Mouse (Mus musculus) lung, postnatal 10 days (tissue): ENCODE results near the gene Mylk.

Source experiments
- DNase-seq: peaks from one replicate; pipeline ENCODE4 v3.0.0; 2021

The Mylk gene

DNA sequence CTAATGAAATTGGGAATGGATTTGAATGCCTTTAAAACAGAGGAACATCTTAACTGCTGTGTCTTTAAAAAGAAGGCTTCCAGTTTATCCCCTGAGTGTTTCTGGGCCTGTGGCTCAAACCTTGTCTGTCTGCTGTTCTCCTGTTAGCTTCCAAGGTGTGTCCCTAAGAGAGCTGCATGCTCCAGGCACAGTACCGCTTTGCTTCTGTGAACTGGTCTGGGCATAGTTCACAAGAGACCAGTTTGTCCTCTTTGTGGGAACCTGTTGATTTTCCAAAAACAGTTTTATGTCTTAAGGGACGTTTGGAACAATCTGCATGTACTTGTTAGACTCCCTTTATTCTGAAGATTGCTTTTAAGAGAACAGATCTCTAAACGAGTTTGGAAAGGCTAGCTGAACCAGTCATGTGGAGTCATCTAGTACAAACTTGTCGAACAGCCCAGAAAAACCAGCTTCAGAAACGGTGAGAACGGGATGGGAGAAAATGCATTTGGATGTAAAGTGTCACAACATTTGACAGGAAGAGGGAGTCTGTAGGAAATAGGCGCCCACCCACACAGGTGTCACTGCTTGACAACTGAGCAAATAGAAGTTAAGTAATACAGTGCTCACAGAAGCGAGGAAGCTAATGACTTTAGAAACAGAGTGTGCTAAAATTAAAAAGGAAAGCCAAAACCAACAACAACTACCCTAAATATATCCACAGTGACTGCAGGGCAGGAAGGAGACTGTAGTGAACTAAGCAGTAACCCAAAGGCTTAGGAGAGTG is 289.0 kb downstream of the Mylk start:
- no peak for DNase-seq

GRCm38 (mm10) chr16:35034971-35035370 is 290.0 kb downstream of the Mylk start:
- no peak for DNase-seq

DNA sequence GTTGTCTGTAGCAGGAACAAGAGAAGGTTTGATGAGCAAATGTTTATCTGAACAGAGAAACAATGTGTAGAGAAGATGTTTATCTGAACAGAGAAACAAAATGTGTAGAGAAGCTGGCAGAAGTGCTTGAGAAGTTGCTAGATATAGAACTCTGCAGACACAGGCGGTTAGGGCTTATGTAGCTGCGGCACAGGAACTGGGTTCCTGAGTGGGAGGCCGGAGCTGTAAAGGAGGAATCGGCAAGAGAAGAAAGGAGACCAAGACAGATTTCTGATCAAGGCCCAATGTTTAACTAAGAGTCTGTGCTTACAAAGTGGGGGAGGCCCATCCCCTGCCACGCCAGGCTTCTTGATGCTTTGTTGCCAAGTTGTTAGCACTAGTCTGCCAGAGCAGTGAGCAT is 291.7 kb downstream of the Mylk start:
- no peak for DNase-seq

DNA sequence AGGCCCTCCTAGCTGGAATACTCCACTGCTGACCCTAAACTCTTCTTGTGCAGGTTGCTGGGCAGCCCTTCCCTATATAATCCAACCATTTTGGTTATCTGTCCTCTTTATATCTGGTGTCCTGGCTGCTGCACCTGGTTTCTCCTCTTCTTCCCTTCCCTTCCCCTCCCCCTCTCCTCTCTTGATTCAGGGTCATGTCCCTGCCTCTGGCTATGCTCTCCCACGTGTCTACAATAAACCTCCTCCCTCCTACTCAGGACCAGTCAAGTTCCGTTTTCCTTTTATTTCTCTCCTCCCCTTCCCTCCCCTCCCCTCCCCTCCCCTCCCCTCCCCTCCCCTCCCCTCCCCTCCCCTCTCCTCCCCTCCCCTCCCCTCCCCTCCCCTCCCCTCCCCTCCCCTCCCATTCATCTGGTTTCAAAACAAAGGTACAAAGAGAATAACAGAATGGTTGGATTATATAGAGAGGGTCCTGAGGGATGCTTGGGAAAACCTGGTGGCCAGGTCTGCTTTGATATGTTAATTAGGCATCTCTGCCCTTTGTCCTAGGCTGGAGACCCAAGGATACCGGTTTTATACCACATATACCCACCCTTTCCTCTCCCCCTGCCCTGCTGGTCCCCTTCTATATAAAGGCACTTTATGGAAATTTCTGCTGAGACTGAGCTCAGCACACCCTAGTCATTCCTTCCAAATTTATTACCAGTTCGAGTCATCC is 293.5 kb downstream of the Mylk start:
- DNase-seq, result no peak

DNA sequence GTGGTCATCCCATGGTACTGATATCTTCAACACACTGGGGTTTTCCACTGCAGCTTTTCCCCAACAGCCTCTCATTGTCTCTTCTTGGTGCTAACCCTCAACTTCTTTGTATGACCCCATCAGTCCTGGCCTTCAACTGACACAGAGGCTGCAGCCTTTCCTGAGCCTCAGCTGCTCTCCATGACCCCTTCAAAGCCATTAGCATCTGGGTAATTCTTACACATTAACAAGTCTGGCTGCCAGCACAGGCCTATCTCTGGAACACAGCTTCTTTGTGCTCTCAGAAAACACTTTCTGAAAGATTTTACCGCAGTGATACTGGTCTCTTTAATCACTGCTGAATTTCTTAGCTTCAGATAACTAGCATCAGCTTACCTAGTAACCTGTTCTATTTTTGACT is 295.1 kb downstream of the Mylk start:
- DNase-seq, result no peak

DNA sequence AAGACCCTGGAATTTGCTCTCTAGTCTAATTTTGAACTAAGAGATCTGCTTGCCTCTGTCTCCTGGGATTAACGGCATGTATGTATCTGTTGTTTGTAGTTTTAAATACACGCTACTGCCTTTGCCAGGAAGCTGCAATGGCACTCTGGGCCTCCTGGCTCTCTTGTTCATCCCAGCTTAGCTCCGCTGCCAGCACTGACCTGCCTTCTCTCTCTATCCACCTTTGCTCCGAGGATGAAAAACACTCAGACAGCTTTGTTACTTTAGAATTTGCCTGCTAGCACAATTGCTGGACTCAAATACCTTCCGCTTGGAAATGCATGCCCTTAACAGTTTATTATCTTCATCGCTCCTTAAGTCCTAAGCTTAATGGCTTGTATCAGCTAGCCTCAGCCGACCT is 296.0 kb downstream of the Mylk start:
- no peak for DNase-seq

DNA sequence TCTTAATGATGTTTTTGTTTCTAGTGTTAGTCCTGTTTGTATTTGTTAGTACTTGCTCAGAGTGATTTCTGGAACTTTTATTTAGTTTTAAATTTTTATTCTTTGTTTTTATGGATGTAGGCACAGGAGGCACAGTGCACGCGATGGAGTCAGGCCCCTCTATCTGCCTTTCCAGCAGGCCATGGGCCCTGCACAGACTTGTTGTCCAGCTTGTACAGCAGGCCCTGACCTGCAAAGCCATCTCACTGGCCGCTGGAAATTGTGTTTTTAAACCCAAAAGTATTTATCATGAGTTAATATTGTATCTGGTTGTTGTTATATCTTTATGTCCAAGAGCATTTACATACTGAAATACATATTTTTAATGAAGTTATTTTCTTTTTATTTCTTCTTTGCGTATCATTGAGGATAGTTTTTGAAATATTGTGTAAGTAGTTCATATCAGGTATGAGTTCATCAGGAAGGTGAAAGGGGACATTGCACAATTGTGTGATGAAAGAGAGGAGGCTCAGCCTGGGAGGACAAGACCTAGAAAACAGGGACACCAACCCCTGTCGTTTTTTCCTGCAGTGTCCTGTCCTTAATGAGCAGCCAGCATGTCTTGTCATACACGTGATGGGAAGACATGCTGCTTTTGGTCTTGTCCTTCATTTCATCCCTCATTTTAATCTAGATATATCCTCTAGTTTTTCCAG is 301.2 kb downstream of the Mylk start:
- DNase-seq, result no peak

GRCm38 (mm10) chr16:35047272-35047969 is 302.4 kb downstream of the Mylk start:
- no peak for DNase-seq

DNA sequence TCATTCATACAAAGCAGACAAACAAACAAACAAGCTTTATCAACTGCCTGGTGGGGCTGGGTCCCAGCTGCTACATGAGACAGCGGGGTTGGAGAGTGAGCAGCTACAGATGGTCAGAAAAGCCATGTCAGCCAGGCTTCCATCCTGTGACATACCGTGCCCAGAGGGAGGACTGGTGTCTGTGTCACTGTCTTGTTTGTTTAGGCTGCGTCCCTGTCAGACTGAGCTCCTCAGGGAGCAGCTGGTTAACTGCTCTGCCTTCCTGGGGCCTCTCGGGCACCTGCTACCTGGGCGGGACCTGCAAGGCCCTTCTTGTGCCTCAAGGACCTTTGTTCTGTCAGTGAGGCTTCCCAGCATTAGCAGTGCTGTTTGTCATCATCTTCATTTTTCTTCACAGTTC is 306.1 kb downstream of the Mylk start:
- DNase-seq, result no peak
